In genomic region chr15:61161397-61161796, GRCm38 (mm10) we compare ENCODE assay signal across 13 mouse cellular contexts.
A peak's percentile ranks its signal among the peaks of the same experiment; 100 is the strongest.
DNase-seq lines count a peak whose midpoint lies in the region; ATAC-seq and TF ChIP-seq lines count a peak whose summit lies in the region.
"Had no signal": no experiment of that assay in that cellular context is flagged by ENCODE, and none has a peak within 500 bp of the region (broad histone marks: within the 10 kb centered on the region; RNA-seq: fewer than 3 reads in every experiment).

No protein-coding gene starts in this region.

- H3K27me3 ChIP-seq in heart, embryonic 10.5 days (ENCODE audit: insufficient read depth, poor library complexity, severe bottlenecking) = 0 out of 2 replicates have a peak, but pooled peaks cover 3% of the 10 kb centered on the region
- no peaks in the 10 kb centered on the region for H3K27me3 ChIP-seq in kidney, embryonic 16.5 days (ENCODE audit: insufficient read depth, low read length)
- no peaks in the 10 kb centered on the region for H3K27me3 ChIP-seq in myocyte (ENCODE audit: control insufficient read depth, insufficient read depth, insufficient read length)
- H3K27me3 ChIP-seq: neural tube, embryonic 12.5 days had no signal

- TF ChIP-seq POLR2A in myocyte (IDR thresholded peaks at IDR 0.05; ENCODE audit: insufficient read length, low read depth) = no peak

- no peak overlapping the region for H3K4me2 ChIP-seq in kidney, embryonic 16.5 days (replicated peaks; ENCODE audit: low read depth, low read length)
- H3K4me2 ChIP-seq in myocyte (ENCODE audit: low read depth) = no peak overlapping the region
- H3K4me2 ChIP-seq: heart, embryonic 13.5 days; limb, embryonic 15.5 days; neural tube, embryonic 12.5 days had no signal

- no peaks in the 10 kb centered on the region for H3K36me3 ChIP-seq in heart, embryonic 10.5 days
- no peaks in the 10 kb centered on the region for H3K36me3 ChIP-seq in kidney, embryonic 16.5 days (ENCODE audit: insufficient read depth, low read length)
- H3K36me3 ChIP-seq in myocyte (ENCODE audit: control insufficient read depth, insufficient read depth) = no peaks in the 10 kb centered on the region
- H3K36me3 ChIP-seq: heart, embryonic 13.5 days; limb, embryonic 15.5 days; neural tube, embryonic 12.5 days had no signal

- no peaks in the 10 kb centered on the region for H3K4me1 ChIP-seq in heart, embryonic 10.5 days
- peaks cover 33% of the 10 kb centered on the region; the same call in 1 of the 2 replicates for H3K4me1 ChIP-seq in kidney, embryonic 16.5 days (ENCODE audit: insufficient read depth, low read length)
- H3K4me1 ChIP-seq: neural tube, embryonic 12.5 days had no signal

- DNase-seq in heart, adult 11 months = peak; percentile 92
- DNase-seq in heart, embryonic 10.5 days (ENCODE audit: low spot score) = no peak
- peak; percentile 8 for DNase-seq in ovary, postnatal 36 days (ENCODE audit: low spot score)
- no peak for DNase-seq in ovary, postnatal 10 days (ENCODE audit: low spot score)
- DNase-seq in neural tube, embryonic 10.5 days (ENCODE audit: extremely low spot score, low spot score) = no peak
- no peak for DNase-seq in B cell, adult 2 months

- H3K27ac ChIP-seq in heart, embryonic 10.5 days = no peak overlapping the region
- no peak overlapping the region for H3K27ac ChIP-seq in kidney, embryonic 16.5 days (ENCODE audit: low read length)
- H3K27ac ChIP-seq: limb, embryonic 15.5 days; neural tube, embryonic 12.5 days had no signal

- no peak overlapping the region for H3ac ChIP-seq in myocyte (ENCODE audit: control insufficient read depth, insufficient read length)

- no peak overlapping the region for H3K9ac ChIP-seq in kidney, embryonic 16.5 days (replicated peaks; ENCODE audit: low read length)
- H3K9ac ChIP-seq: heart, embryonic 13.5 days; limb, embryonic 15.5 days; neural tube, embryonic 12.5 days had no signal

- no peaks in the 10 kb centered on the region for H3K9me3 ChIP-seq in heart, embryonic 10.5 days
- no peaks in the 10 kb centered on the region for H3K9me3 ChIP-seq in kidney, embryonic 16.5 days (ENCODE audit: low read length)
- H3K9me3 ChIP-seq: heart, embryonic 13.5 days; limb, embryonic 15.5 days; neural tube, embryonic 12.5 days had no signal

- no peak overlapping the region for H3K4me3 ChIP-seq in heart, embryonic 10.5 days
- no peak overlapping the region for H3K4me3 ChIP-seq in kidney, embryonic 16.5 days (ENCODE audit: low read length)
- H3K4me3 ChIP-seq in myocyte = no peak overlapping the region
- H3K4me3 ChIP-seq: erythroblast, embryonic 14.5 days; heart, embryonic 13.5 days; limb, embryonic 15.5 days; neural tube, embryonic 12.5 days had no signal

- H3K79me2 ChIP-seq in myocyte (ENCODE audit: control insufficient read depth, insufficient read depth) = no peaks in the 10 kb centered on the region

- WGBS in heart, embryonic 10.5 days = 56% methylated on average over 5 of the region's 5 CpGs
- WGBS in kidney, embryonic 16.5 days = 39% methylated on average over 5 of the region's 5 CpGs

- ATAC-seq in kidney, embryonic 16.5 days (ENCODE audit: low FRiP score, low TSS enrichment) = peak; percentile 44; the same call in 1 of the 2 replicates
- ATAC-seq: activated CD4-positive, CD25-positive, alpha-beta regulatory T cell, adult 4 months had no signal

TF ChIP-seq in myocyte, 11 proteins besides CTCF, POLR2A, EP300 and RAD21:
- peak in 2 of 3 experiments; percentile 29 to 93 for TF ChIP-seq MYOG (IDR thresholded peaks at IDR 0.05; ENCODE audit: control insufficient read depth in 1 of 3, insufficient read depth in 1 of 3, insufficient read length in 2 of 3, low read depth in 2 of 3)
- TF ChIP-seq CEBPB (IDR thresholded peaks at IDR 0.05; ENCODE audit: insufficient read depth, poor library complexity, severe bottlenecking) = peak; percentile 24; the same call in 1 of the 2 replicates
- TF ChIP-seq TCF12 (IDR thresholded peaks at IDR 0.05; ENCODE audit: insufficient read depth, poor library complexity, severe bottlenecking) = peak; percentile 54
- TF ChIP-seq SRF (IDR thresholded peaks at IDR 0.05; ENCODE audit: control insufficient read depth, insufficient read length, low read depth) = peak; percentile 88
- no peak for TF ChIP-seq POLR2AphosphoS2 (IDR thresholded peaks at IDR 0.05; ENCODE audit: insufficient read length, low read depth)
- TF ChIP-seq TCF3 (IDR thresholded peaks at IDR 0.05; ENCODE audit: insufficient read length, low read depth) = no peak
- no peak for TF ChIP-seq REST (IDR thresholded peaks at IDR 0.05; ENCODE audit: insufficient read depth, insufficient read length)
- TF ChIP-seq USF1 (IDR thresholded peaks at IDR 0.05; ENCODE audit: low read depth) = no peak
- peak; percentile 9 to 54 (median 42) for TF ChIP-seq MYOD1 (IDR thresholded peaks at IDR 0.05; ENCODE audit: control insufficient read depth in 1 of 3, insufficient read length in 2 of 3, low read depth in 2 of 3)
- no peak for TF ChIP-seq E2F4 (IDR thresholded peaks at IDR 0.05; ENCODE audit: insufficient read depth)
- TF ChIP-seq MAX (IDR thresholded peaks at IDR 0.05; ENCODE audit: low read depth) = no peak

Comparison
In these comparisons a context has a peak if more than half of its experiments do, and no peak if none do; other contexts are left out.
1. DNase-seq: peak in heart, adult 11 months (single experiment) and ovary, postnatal 36 days (single experiment); none in heart, embryonic 10.5 days (single experiment), ovary, postnatal 10 days (single experiment), neural tube, embryonic 10.5 days (single experiment) and B cell, adult 2 months (0 of 2).